Mouse (Mus musculus): ENCODE measurements around the gene Ctnna3.

Ctnna3 gene

GRCm38 (mm10) chr10:63424475-63424814, 5.5 kb upstream of the Ctnna3 start:
- peak; percentile 55 to 58 for DNase-seq (ENCODE audit: low spot score in 2 of 2)

GRCm38 (mm10) chr10:63427146-63427545, 2.8 kb upstream of the Ctnna3 start:
- no peak for DNase-seq (ENCODE audit: low spot score in 2 of 2)

DNA sequence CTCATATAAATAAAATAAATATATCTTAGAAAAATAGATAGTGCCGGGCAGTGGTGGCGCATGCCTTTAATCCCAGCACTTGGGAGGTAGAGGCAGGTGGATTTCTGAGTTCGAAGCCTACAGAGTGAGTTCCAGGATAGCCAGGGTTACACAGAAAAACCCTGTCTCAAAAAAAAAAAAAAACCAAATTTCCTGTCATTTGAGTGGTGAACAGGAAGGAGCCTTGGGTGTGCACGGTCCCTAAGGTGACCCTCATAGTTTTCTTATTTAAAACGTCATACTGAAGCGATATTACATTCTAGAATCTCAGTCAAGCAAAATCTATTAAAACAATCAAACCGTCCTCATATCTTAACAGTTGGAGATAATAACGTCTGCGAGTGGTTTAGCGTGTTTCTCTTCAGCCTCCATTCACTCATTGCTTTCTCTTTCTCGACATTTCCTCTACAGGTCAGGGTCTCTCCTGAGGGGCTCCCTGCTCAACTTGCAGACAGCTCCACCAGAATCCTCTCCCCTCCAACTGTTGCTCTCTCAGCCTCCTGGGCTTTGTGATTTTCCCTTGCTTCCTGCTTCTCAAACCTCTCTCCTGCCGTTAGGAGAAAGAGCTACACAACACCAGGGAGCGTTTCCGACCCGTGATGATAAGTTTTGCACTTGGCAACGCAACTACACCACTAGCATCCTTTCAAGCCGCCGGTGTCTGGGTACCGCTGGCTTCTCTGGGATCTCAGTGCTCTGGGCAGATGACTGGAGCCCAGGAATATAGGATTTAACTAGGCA, 1.5 kb upstream of the Ctnna3 start:
- DNase-seq (ENCODE audit: low spot score in 2 of 2): peak; percentile 26 to 50

DNA sequence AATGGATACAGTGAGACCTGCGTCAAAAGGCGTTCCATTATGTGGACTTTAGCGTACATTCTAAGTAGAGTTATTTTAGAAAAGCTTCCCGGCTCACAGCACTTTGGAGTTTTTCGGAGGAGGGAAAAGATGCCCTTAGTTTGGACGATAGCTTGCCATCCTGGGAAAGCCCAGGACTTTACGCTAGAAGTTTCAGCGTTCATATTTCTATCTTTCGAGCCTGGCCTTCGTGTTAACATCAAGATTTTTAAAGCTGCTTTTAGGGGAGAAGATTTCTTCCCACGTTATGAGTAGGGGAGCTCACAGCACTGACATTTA, 916 bp upstream of the Ctnna3 start:
- DNase-seq (ENCODE audit: low spot score in 2 of 2): no peak

DNA sequence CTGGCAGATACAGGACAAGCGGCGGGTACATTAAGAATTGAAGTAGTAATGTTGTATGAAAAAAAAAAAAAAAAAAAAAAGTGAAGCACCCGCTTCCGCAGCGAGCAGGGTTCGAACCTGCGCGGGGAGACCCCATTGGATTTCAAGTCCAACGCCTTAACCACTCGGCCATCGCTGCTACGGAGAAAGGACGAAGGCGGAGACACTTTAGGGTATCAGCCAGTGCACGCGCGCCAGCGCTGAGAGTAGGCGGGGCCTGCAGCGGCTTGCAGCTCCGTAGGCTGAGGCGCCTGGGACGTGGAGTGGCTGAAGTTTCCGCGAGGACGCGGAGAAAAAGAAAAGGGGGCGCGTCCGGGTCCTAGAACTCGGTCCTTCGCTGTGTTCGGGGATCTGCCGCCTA, 518 bp upstream of the Ctnna3 start:
- peak; percentile 97 to 98 for DNase-seq (ENCODE audit: low spot score in 2 of 2)

GRCm38 (mm10) chr10:63431221-63431736, 1.4 kb downstream of the Ctnna3 start:
- no peak for DNase-seq (ENCODE audit: low spot score in 2 of 2)

DNA sequence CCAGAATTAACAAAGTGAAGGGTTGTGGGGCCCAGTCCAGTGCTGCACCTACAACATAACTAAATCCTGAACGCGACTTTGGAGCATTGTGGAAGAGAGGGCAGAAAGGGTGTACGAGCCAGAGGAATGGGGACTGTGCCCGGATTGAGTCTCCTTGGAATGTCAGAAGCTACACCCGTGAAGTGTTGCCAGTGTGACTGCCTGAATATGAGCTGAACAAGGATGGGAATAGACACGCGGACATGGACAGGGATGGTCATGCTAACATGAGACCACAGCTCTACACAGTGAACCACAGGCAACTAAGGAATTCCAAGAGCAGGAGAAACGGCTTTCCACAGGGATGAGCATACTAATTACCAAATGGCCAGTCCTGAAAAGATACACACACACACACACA, 2.2 kb downstream of the Ctnna3 start:
- no peak for DNase-seq (ENCODE audit: low spot score in 2 of 2)

DNA sequence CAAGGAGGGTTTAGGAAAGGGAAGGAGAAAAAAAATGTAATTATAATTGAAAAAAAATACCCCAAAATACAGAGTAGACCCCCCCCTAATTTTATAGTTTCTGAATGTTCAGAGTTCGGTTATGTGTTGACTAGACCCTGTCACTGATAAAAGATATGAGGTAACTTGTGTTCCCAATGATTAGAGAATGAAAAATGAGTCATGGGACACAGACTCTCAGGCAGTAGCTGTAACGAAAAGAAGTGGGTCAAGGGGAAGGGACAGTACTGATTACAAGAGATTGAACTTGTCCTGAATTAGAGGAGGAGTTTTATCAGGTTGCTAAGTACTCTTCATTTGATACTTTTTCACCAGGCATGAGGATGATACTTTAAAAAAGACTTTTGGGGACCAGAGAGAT, 3.0 kb downstream of the Ctnna3 start:
- DNase-seq (ENCODE audit: low spot score in 2 of 2): no peak

DNA sequence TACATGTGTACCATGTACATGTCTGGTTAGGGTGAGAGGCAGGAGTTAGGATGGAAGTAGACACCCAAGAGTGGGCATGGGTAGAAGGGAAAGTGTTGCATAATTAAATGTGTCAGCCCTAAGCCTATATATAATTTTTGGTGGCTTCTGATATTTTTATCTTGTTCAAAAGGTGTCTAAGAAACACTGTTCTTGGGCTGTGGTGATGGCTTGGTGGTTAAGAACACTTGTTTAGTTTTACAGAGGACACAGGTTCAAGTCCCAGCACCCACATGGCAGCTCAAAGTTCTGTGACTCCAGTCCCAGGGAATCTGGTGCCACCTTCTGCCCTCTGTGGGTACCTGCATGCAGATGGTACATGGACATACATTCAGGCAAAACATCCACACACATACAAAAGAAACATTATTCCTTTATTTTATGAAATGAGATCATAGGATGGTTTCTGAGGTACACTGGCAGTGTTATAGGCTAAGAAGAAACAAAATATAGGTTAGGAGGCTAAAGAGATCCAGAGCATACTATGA, 8.9 kb downstream of the Ctnna3 start:
- DNase-seq (ENCODE audit: low spot score in 2 of 2): no peak

DNA sequence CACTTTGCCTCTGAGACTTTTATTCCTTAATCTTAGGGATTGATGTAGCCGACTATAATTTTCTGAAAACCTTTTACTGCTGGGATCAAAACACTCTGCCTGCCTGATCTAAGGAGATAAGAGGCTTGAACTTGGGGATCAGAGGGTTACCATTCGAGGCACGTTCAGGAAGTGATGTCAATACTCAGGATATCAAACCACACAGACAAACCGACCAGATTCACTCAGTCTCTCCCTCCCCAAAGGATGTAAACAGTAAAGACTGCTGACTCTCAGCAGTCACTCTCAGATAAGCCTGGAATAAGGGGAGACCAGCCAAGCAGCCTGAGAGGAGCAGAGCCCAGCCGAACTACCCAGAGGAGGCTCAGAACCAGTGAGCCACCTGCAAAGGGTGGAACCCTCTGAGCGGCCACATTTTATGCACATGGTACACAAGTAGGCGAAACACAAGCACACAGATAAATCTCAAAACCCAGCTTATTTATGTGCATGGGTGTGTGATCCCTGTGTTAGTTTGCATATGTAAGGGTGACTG, 9.9 kb downstream of the Ctnna3 start:
- no peak for DNase-seq (ENCODE audit: low spot score in 2 of 2)

- DNase-seq (ENCODE audit: low spot score in 2 of 2): peak in 1 of 2 experiments; percentile 43
Observed at GRCm38 (mm10) chr10:63444602-63445387, 14.9 kb downstream of the Ctnna3 start.

DNA sequence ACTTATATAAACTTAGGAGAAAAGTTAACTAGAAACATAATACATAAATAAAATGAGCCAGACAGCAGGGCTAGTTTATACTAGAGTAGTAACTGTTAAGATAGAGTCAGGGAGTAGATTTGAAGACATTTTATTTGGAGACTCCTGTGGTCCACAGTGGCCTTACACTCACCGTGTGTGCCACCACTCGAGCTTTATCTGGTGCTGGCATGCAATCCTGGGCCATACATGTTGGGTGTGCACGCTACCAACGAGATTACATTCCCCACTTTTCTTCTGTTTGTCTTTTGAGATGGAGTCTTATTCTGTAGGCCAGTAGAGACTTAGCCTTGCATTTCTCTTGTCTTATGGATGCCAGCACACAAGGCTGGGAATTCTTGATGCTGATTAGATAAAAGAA, 24.0 kb downstream of the Ctnna3 start:
- no peak for DNase-seq (ENCODE audit: low spot score in 2 of 2)

DNA sequence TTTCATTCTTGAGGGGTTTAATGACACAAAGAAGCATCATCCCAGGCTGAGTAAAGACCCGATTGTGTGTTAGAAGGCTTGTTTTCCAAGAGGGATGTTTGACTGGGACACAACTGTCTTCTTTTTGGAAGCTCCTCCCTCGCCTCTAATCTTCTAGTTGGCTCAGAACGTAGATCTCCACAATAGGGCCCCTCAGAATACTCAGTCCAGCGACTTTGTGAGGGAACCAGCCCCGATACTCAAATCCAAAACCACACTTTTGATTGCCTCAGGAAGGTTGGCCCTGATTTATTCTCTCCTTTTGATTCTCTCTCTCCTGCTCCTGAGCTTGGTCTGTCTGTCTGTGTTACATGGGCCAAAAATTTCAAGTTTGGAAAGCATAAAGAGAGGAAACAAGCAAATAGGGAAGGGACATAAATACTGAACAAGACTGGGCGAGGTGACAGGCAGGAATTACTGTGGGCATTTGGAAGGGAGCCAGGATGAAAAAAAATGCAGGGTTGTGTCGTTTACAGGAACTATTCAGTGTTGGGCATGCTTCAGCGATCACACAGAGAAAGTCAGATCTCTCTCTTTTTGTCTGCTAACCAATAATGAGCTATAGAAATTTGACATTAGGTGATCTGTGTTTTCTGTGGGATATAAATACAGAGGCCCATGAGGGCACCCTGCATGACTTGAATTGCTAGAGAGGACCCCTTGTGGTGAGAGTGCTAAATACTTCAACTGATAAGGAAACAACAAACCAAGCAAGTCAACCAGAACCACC, 25.4 kb downstream of the Ctnna3 start:
- no peak for DNase-seq (ENCODE audit: low spot score in 2 of 2)

GRCm38 (mm10) chr10:63457292-63458128, 27.6 kb downstream of the Ctnna3 start:
- no peak for DNase-seq (ENCODE audit: low spot score in 2 of 2)

DNA sequence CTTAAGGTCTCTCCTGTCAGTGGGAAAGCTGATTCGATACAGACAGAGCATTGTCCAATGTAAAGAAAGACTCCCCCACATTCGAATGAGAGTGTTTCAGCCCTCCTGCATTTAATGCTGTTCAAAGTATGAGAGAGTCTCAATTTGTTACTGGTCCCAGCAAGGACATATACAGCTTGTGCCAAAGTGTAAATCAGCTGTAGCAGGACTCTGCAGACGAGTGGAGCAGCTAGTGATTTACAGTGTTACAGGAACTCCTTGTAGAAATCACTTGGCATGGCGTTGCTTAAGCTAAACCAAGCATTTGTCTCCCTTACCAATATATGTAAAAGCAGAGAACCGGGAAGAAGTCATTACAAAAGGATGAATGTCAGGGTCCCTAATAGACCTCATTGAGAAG, 31.0 kb downstream of the Ctnna3 start:
- no peak for DNase-seq (ENCODE audit: low spot score in 2 of 2)

- DNase-seq (ENCODE audit: low spot score in 2 of 2): no peak
Observed at GRCm38 (mm10) chr10:63472473-63472872, 42.6 kb downstream of the Ctnna3 start.

- DNase-seq (ENCODE audit: low spot score in 2 of 2): no peak
Observed at GRCm38 (mm10) chr10:63476167-63476647, 46.3 kb downstream of the Ctnna3 start.

GRCm38 (mm10) chr10:63478946-63479345, 49.0 kb downstream of the Ctnna3 start:
- no peak for DNase-seq (ENCODE audit: low spot score in 2 of 2)

- DNase-seq (ENCODE audit: low spot score in 2 of 2): no peak
Observed at GRCm38 (mm10) chr10:63480066-63480465, 50.2 kb downstream of the Ctnna3 start.

DNA sequence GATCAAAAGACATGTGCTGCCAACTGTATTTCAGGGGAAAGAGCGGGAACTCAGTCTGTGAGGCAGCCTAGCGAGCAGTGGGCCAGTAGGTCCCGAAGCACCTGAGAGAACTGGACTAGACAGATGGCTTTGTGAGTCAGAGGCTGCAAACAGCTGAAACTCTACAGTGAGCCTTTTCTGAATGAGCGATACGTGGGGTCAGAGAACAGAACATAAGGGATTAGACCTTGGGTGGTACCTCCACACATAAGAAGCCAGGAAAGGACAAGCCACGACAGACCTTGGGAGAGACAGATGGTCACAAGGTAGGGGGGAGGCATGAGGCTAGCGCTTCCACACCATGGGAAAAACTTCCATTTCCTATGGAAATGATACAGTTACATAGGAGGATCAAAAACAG, 58.4 kb downstream of the Ctnna3 start:
- DNase-seq (ENCODE audit: low spot score in 2 of 2): no peak

DNA sequence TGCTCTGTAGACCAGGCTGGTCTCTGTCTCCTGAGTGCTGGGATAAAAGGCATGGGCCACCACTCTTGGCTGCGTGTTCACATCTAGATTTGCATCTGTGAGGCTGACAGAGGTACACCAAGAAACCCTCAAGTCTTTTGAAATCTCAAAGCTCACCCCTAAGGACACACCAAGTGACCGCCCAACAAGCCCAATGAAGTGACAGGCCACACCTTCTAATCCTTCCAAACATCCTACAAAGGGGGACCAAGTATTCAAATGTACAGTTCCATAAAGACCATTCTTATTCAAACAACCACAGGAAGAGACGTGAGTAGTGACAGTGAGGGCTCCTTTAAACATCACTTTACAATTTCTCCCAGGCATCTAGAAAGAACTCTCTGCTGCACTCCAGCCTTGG, 94.1 kb downstream of the Ctnna3 start:
- DNase-seq (ENCODE audit: low spot score in 2 of 2): no peak
